Mouse (Mus musculus): ENCODE results near the gene Tmem176b.
"Not testable (repeated sequence)": the region's sequence is repeated elsewhere in the genome, so short reads cannot be mapped to it uniquely, and the experiment has no call there.

Tmem176b gene

DNA sequence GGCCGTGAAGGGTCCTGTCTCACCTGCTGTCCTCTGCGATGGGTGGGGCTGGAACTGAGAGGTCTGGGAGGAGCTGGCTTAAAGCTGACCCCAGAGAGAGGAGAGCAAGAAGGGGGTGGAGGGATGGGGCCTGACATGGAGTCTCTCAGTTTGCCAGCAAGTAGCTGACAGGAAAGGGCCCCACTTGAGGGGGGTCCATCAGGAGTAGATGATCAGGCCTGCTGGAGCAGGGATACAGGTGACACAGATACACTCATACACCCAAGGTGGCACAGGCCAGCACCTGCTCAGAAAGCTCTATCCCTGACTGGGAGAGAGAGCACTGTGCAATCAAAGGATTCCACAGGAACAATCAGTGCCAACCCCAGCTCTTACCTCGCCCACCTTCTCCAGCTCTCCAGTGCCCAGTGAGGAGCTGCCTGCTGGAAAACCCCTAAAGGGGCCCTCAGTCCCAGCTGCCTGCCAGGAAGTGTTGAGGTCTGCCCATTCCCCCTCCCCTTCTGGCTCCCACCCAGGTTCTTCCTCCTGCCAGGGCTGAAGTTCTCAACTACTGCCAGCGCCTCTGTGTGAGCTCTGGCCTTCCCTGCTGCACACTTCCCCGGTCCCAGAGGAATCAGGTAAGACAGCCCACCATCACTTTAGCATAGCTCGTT is at the start of gene Tmem176b:
Tmem176b (minus strand) TSS at position 524 of the 653 bp plus-strand sequence.
- DNase-seq: peak; percentile 32

DNA sequence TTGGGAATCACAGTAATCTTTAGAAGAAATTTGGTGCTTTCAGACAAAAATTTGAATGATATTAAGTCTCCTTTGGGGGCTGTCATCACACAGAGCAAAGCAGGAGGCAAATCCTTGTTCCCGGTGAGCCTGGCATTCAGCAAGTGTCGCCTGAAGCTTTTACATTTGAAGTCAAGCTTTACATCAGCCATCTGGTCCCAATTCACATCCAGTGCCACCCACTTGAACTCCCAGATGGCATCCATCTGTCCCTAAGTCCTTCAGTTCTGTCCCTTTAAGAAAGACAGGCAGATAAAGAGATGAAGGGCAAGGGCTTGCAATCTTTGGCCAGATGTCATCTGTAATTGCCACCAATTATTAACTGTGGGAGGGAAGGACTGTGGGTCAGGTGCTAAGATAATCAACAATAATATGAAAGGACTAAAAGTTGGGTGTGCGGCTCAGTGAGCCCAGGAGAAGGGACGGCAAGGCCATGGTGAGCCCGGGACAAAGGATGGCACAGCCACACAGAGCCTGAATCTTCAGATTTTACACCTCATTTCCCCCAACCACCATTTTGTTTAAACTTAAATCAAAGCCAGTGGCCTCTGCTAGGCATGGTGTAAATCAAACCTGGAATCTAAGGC is 35.3 kb upstream of the Tmem176b start:
- peak; percentile 23 for DNase-seq

DNA sequence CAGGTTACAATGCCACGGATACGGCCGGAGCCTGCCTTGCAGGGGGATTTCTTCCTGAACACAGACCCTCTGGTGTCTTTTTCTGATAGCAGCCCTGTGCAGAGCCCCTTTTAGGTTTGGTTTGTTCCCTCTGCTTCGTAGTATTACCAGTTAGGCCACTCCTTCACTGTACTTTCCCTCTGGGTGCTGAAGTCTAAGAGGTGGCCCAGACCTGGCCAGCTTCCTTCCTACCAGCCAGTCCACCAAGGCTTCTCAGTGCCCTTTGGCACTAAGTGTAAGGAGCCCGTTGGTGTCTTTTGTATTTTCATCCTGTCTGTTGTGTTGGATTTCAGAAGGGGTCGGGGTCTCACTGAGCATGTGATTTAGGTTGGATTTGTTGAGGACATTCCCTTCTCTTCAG is 34.2 kb upstream of the Tmem176b start:
- no peak for DNase-seq

DNA sequence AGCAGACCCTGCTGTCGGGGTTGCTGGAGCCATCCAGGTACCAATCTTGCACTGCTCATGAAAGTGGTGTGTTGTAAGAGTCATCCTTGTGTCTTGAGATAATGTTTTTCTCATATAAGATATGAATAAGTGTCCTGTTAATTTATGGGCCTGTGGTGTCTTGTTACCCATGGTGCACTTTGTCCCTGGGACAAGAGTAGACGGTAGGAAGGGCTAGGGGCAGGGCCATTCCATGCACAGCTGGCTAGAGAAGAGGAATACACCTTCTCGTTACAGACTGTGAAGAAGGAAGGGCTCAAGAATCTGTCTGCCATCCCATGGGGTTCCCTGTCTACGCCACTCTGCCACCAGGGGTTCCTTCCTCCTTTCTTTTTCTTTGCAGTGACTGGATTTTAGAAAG is 33.3 kb upstream of the Tmem176b start:
- no peak for DNase-seq

DNA sequence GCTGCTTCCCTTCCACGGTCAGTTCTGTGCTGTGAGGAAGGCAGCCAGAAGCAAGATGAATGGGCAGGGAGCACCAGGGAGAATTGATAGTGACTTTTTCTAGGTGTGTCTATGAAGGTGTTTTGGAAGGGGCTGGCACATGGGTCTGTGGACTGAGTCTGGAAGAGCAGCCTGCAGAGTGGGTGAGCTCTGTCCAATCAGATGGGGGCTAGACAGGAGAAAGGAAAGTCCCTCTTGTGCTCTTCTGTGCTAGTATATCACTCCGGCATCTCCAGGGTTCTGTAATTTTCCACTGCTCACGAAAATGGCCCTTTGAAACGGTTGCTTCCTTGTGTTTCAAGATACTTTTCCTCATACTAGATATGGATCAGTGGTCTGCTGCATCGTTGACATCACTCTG is 31.3 kb upstream of the Tmem176b start, which contains the start of gene Aoc1:
Aoc1 (plus strand) TSS at position 301 of the 400 bp plus-strand sequence.
- no peak for DNase-seq

DNA sequence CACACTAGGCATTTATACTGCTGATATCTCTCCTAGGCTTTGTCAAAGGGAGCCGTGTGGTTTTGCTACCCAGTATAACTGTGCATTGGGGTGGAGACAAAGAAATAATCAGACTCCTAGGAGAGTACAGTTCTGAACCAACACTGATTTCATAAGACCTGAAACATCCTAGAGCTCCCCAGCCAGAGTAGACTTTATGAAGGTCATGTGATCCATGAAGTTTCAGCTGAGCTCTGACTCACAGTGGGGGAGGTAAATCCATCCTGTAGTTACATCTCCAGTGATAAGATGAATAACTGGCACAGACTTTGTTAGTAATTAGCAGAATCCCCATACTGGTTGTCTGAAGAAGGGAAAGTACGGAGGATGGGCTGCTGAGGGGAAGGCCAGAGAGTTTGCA is 28.5 kb upstream of the Tmem176b start:
- no peak for DNase-seq

DNA sequence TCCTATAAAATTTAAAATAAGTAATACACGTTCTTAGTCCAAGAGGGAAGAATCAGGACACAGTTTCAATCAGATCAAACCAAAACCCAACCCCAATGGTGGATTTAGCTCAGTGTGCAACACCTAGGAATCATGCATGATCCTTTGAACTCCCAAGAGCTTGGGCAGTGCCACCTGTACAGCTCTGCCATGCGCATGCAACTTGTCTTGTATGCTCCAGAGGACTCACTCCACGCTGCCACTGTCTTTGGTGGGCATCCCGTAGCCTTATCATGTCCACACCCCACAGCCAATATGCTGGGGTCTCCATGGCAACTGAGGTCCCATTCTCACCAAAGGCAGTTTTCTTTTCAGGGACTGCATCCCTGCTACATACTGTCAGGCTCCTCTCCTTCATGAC is 25.9 kb upstream of the Tmem176b start:
- no peak for DNase-seq

DNA sequence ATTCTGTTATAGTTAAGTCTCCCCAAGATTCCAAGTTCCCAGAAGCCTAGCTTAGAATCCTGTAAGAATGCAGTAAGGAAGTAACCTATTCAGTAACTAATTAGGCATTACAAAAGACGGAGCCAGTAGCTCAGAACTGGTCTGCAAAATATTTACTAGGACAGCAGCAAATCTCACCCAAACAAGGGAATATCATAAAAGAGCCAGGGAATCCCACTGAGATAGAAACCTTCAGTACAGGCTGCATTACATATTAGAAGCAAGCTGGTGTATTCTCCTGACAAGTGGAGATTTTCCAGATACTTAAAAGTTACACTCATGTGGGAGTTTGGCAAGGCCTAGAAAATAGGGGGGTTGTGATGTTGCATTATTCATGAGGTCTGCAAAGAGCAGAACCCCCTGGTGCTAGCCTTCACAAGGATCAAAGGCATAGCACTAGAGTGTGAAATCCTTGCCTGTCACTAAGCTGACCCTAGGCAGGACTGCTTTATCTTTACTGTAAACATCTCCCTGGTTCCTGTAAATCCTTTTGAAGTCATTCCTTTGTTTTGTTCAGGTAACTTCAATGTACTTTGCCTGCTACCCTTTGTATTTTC is 25.2 kb upstream of the Tmem176b start:
- not testable (repeated sequence) for DNase-seq

DNA sequence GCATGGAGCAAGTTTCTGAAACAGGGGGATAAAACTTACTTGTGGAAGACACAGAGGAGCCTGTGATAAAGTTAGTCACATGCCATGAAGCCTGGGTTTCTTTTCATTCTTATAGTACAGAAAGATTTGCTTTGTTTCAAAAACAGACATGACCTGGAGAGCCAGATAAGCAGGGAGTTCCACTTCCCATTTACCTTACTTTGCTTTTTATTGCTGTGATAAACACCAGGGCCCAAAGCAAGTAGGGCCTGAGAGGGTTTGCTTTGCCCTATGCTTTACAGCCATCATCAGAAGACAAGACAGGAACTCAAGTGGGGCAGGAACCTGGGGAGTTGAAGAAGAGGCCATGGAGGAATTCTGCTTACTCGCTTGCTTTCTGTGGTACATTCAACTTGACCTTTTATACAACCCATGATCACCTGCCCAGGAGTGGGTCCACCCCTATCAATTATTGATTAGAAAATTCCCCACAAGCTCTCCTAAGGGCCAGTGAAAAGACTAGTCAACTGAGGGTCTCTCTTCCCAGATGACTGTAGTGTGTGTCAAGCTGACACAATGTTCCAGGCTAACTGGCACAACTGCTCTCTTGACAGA is 24.0 kb upstream of the Tmem176b start:
- DNase-seq: no peak

DNA sequence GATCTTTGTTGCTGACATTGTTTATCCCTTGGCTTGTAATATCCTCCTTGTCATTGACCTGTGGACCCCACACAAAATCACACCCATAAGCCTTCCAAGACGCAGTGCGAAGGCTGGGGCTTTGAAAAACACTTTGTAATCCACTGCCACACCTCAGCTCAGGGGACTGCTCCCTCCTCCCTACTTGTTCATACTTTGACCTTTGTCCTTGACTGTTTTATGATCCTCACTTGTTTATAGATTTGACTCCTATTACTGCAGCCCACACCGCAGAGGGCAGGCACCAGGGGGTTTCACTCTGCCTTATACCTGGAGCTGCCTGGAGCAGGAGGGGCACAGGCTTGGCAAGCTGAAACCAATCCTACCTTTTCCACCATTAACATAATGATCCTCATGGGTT is 23.4 kb upstream of the Tmem176b start:
- DNase-seq: no peak

DNA sequence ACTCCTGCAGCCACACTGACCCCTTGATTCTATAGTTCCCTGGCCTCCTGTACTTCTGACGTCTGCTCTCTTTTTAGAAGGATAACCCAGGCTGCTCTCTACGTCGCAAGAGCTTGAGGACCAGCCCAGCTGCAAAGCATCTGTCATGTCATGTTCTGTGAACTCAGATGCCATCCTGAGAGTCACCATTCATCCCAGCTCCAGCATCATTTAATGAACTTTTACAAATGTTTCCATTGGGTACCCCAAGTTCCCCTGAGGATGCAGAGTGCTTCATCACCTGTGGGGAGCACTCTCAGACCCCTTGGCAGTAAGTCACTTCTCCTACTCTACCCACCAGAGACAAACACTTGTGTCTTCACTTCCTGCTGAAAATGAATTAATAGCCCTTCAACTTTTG is 22.9 kb upstream of the Tmem176b start:
- no peak for DNase-seq

DNA sequence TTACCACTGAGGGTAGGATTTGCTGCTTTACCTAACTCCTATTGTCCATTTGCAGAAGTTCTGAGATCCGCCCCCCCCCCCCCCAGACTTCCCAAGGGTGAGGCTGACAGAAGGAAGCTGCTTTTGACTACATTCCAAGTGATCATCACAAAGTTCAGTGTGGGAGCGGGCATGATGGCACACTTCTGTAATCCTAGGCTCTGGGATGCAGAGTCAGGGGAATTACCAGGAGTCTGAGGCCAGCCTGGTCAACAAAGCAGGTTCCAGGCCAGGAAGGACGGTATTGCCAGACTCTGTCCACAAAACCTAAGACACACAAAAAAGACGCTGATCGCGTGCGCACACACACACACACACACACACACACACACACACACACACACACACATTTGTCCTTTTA is 22.2 kb upstream of the Tmem176b start:
- DNase-seq: no peak

DNA sequence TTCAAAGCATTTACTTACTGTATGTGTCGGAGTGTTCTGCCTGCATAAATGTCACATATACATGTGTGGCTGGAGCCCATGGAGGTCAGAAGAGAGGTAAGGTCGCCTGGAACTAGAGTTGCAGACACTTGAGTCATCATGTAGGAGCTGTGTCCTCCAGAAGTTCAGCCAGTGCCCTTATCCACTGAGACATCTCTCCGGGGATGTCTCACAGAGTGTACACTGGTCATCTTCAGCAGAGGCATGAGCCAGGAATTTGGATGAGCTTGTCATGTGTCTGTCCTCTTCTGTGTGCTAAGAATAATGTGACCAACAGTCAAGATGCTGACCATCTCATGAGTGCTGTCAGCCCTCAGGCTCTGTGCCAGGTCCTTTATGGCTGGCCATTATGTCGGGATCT is 21.5 kb upstream of the Tmem176b start:
- no peak for DNase-seq

DNA sequence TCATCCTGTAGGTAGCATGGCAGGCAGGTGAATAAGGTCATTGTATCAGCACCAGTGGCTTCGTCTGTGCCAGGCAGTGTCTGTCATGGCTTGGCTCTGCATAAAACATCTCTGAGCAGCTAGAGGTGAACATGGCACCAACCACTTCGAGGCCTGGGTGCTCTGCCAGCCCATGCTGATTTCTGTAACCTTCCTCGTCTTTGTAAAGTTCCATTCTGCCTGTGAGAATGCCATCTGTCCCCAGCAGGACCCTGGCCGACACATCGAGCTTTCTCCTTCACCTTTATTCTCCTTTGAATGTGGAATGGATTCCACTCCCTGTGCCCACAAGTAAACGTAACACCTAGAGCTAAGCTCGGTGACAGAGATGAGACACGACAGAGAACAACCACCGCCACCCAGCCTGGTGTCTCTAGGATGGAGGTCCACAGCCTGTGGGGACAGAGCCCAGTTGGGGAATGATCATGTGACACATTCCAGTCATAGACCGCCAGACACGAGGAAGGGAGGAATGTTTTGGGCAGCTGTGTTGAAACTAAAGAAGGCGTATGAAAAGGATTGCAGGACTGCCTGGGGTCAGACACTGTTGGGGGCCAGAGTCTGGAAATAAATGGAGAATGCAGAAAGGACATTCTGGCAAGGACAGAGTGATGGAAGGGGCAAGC is 20.5 kb upstream of the Tmem176b start:
- DNase-seq: no peak

DNA sequence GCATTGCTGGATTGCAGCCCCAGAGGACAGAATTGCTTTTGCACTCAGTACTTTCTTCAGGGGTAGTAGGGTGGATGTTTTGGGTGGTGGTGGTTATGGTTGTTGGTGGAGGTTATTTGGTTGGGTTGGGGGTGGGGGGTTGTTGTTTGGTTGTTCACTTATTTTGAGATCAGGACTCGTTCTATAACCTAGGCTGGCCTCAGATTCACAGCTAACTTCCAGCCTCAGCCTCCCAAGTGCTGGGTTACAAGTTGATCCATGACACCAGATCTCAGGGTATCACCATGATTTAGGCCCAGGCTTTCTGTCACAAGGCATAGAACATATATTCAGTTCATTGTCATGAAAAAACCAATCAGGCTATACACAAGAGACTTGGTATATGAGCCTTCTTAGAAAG is 19.6 kb upstream of the Tmem176b start:
- DNase-seq: no peak

DNA sequence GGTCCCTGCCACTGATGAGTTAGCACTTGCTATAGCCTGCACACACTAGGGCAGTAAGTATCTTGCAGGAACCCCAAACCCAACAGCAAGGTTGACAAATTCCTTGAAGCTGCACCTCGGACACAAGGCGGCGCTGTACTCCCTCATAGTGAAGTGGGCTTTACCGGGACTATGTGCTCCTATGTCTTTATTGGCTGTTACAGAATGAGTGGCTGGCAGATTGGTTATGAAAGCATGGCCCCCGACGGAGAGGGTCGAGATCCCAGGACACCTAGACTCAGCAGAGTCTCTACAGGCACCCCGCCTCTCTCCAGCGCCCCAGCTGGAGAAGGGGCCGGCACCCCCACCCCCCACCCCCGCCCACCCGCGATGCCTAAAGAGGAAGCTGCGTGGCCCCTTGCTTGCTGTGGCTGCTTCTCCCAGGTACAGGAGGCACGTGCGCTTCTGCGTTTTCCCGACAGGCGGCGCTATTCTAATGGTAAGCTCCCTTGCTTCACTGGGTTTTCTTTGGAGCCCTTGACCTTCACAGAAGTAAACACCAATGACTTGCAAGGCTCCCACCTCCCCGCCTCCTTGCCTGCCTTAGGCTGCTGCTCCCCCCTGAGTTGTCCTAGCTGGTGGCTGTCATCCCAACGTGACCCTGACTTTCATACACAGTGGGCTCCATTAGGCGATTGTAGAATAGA is 19.0 kb upstream of the Tmem176b start:
- DNase-seq: no peak

DNA sequence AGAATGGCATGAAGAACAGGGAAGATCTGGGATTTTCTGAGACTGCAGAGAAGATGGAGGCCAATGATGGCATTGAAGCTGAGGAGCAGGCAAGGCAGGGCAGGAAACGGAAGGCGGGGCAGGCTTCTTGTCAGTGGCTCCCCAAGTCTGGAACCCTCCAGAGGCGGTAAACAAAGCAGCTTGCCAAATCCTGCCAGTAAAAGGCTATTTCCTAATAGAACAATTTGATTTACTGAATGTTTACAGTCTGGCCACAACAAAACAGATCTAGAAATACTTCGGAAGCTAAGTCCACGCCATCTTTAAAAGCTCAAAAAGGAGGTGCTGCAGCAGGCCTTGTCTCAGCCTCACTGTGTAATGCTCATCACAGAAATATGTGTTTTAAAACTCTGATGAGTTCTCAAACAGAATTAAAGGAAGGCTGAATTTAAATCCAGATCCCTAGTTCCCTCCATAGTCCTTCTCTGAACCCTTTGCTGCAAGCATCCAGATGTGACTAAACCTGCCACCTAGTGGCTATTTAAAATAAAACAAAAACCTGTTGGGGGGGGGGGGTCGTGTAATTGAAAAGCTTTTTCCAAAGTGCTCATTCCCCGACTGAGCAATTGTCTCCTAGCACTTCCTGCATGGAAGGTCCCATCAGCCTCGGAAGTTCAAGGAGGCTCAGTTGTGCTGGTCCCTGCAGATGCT is 16.5 kb upstream of the Tmem176b start:
- DNase-seq: no peak

DNA sequence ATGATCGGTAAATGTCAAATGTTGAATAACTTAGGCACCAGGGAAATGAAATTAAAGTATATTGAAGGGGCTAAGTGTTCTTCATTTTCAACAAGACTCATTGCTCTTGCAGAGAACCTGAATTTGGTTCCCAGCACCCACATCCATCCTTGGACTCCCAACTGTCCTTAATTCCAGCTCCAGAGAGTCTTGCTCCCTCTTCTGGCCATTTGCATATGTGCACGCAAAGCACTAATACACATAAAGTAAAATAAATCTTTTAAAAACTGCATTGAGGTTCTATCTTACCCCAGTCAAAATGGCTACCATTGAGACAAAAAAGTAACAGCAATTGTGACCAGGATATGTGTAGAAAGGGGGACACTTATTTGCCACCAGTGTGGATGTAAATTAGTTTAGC is 12.9 kb upstream of the Tmem176b start:
- no peak for DNase-seq

DNA sequence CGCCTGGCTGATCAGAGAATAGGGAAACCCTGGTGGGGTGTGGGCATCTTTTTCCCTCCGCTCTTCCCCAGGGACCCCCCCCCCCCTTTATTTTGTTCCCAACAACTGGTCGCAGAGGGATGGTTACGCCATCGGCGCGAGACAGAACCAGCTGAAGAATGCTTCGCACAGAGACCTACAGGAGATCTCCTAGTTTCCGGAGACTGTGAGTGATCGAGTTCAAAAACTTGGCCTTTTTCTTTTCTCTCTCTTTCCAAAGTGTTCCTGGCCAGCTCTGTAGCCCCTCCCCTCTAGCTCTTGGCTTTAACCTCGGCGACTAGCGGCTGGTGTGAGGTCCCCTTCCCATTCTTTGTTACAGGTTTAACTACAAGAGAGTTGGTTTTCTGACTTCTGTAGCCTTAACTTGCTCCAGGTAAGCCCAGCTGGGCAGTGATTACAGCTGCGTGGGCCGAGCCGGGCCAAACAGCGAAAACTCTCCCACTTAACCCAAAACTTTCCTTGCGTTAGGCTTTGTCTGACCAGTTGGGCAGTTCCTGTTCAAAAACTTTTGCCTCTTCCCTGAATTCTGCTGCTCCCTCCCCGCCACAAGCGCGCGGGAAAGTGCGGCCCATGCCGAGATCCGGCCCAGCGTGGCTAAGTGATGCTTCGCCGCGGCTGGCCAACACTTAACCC is 10.7 kb upstream of the Tmem176b start:
- DNase-seq: no peak

DNA sequence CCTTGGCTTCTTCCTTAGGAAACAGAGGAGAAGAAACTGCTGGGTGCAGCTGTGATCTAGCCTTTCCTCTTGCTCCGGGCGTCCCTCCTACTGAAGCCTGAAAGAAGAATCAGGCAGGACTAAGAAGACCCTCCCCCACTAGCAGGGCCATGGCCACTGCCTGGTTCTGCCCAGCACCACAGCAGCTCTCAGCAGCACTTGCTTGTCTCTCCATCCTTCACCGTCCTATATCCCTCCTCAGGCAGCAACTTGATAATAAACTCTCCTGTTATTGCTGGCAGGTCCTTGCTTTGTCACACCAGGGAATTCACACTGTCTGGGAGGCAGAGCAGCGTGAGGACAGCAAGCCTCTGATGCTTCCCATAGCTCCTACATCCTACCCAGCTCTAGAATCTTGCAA is 3.8 kb upstream of the Tmem176b start:
- no peak for DNase-seq

DNA sequence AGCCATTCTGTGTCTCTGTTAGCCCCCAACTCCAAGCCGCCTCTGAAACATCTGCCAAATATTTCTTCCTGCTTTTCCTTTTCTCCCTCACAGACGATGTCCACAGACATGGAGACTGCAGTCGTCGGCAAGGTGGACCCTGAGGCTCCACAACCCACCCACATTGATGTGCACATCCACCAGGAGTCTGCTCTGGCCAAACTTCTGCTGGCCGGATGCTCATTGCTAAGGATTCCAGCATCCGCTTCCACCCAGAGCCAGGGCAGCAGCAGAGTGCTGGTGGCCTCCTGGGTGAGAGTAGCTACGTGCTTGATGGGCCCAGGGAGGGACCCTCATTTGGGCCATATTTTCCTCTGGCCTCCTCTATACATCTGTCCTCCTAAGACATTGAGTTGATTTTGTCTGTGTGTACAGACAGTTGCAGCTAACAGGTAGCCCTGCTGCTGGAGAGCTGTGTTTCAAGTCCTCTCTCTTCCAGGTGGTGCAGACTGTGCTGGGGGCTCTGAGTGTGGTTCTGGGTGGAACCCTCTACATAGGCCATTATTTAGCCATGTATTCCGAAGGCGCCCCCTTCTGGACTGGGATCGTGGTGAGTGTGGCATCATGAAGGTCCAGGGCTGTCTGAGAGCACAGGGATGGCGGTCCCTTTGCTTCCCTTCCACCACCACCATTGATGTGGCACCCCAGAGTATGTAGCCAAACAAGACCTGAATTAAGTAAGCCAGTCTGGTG is 981 bp upstream of the Tmem176b start:
- DNase-seq: no peak
